Mouse (Mus musculus) CH12.LX (cell line): ENCODE data around the gene Lrch1. TPM values are rescaled to one million over a fixed set of nuclear protein-coding genes. Genes with fewer than 3 reads are reported as not detected.

Experiments
- DNase-seq: peaks from one replicate; pipeline ENCODE4 v3.0.0-alpha.2; 2013; ENCODE audit errors: extremely low read depth
- H3K27ac ChIP-seq: 2 replicates; pipeline ENCODE4 v1.5.1; 2012; ENCODE audit warnings: low read depth, mild to moderate bottlenecking, control low read depth, moderate library complexity; ENCODE audit not compliant: insufficient read depth
- H3K27me3 ChIP-seq: replicated peaks from 2 replicates; pipeline ENCODE3; 2012; ENCODE audit warnings: inconsistent platforms
- H3K36me3 ChIP-seq, 2 experiments: replicated peaks in 1 of 2; 2 replicates each; pipeline versions ENCODE3 to v1.6.1; 2012; ENCODE audit warnings: inconsistent platforms in 1 of 2, low read length in 1 of 2, mild to moderate bottlenecking in 1 of 2, mixed read lengths in 1 of 2, moderate library complexity in 1 of 2; ENCODE audit not compliant: control insufficient read depth in 1 of 2, insufficient read depth in 1 of 2
- H3K4me1 ChIP-seq, 2 experiments: 2 replicates each; pipeline ENCODE4 v1.6.1; 2012; ENCODE audit warnings: inconsistent platforms in 1 of 2, moderate library complexity in 1 of 2; ENCODE audit not compliant: insufficient read depth in 2 of 2, control insufficient read depth in 1 of 2
- H3K4me2 ChIP-seq: 2 replicates; pipeline ENCODE4 v1.6.1; 2012; ENCODE audit warnings: low read depth, mild to moderate bottlenecking, control low read depth; ENCODE audit not compliant: poor library complexity, insufficient read depth, severe bottlenecking
- H3K4me3 ChIP-seq, 3 experiments: fragments of 150-350 bp in 1 of 3; sonication (generic) in 1 of 3; replicated peaks in 1 of 3; 2 replicates each; pipeline versions ENCODE3 to v1.5.1; 2011 to 2012; ENCODE audit warnings: low read depth in 2 of 3, low read length in 2 of 3, mild to moderate bottlenecking in 2 of 3, moderate library complexity in 2 of 3, control low read depth in 1 of 3, improper control_type of control experiment in 1 of 3, inconsistent platforms in 1 of 3, mixed read lengths in 1 of 3; ENCODE audit not compliant: poor library complexity in 1 of 3
- H3K79me2 ChIP-seq: replicated peaks from 2 replicates; pipeline ENCODE4 v1.6.1; 2012; ENCODE audit warnings: mild to moderate bottlenecking, moderate library complexity; ENCODE audit not compliant: control insufficient read depth, poor library complexity, insufficient read depth, severe bottlenecking; ENCODE audit errors: extremely low read depth
- H3K9ac ChIP-seq: 2 replicates; pipeline ENCODE4 v1.6.1; 2012; ENCODE audit warnings: low read depth, mild to moderate bottlenecking, control low read depth, moderate library complexity; ENCODE audit not compliant: insufficient read depth
- H3K9me3 ChIP-seq: replicated peaks from 2 replicates; pipeline ENCODE3; 2012; ENCODE audit warnings: low read length, inconsistent platforms, mixed read lengths
- CHD1 ChIP-seq: IDR thresholded peaks from 2 replicates; pipeline ENCODE4 v1.6.1; 2012; ENCODE audit warnings: low read depth, low read length, improper control_type of control experiment, inconsistent platforms
- CHD2 ChIP-seq: IDR thresholded peaks from 2 replicates; pipeline ENCODE4 v1.6.1; 2011; ENCODE audit warnings: low read length, improper control_type of control experiment
- E2F4 ChIP-seq: IDR thresholded peaks from 2 replicates; pipeline ENCODE4 v1.6.1; 2011; ENCODE audit warnings: low read depth, low read length, improper control_type of control experiment; ENCODE audit not compliant: insufficient replicate concordance
- HCFC1 ChIP-seq: IDR thresholded peaks from 2 replicates; pipeline ENCODE4 v1.6.1; 2012; ENCODE audit warnings: low read depth, mild to moderate bottlenecking, inconsistent platforms, low read length, improper control_type of control experiment
- IRF4 ChIP-seq: IDR thresholded peaks from 2 replicates; pipeline ENCODE4 v1.6.1; 2014; ENCODE audit warnings: low read depth, mild to moderate bottlenecking, inconsistent platforms, low read length, improper control_type of control experiment
- JUN ChIP-seq: IDR thresholded peaks from 2 replicates; pipeline ENCODE4 v1.6.1; 2011; ENCODE audit warnings: low read depth, mild to moderate bottlenecking, low read length, improper control_type of control experiment, moderate library complexity; ENCODE audit not compliant: insufficient read depth
- KAT2A ChIP-seq: IDR thresholded peaks from 2 replicates; pipeline ENCODE4 v1.6.1; 2012; ENCODE audit warnings: low read length, improper control_type of control experiment, inconsistent platforms; ENCODE audit not compliant: insufficient replicate concordance
- NELFE ChIP-seq: IDR thresholded peaks from 2 replicates; pipeline ENCODE4 v1.6.1; 2011; ENCODE audit warnings: low read depth, low read length, improper control_type of control experiment
- POLR2A ChIP-seq: IDR thresholded peaks from 2 replicates; pipeline ENCODE4 v1.6.1; 2011; ENCODE audit warnings: low read depth, mild to moderate bottlenecking, improper control_type of control experiment, low read length
- RAD21 ChIP-seq: IDR thresholded peaks from 2 replicates; pipeline ENCODE4 v1.6.1; 2011; ENCODE audit warnings: low read depth, mild to moderate bottlenecking, low read length, improper control_type of control experiment, moderate library complexity
- UBTF ChIP-seq: IDR thresholded peaks from 2 replicates; pipeline ENCODE4 v1.6.1; 2012; ENCODE audit warnings: low read depth, mild to moderate bottlenecking, inconsistent platforms, low read length, improper control_type of control experiment, moderate library complexity
- USF2 ChIP-seq: conservative IDR thresholded peaks from 2 replicates; pipeline ENCODE4 v1.6.1; 2011; ENCODE audit warnings: low read depth, low read length, improper control_type of control experiment
- ZMIZ1 ChIP-seq: IDR thresholded peaks from 2 replicates; pipeline ENCODE4 v1.6.1; 2012; ENCODE audit warnings: low read depth, mild to moderate bottlenecking, inconsistent platforms, low read length, improper control_type of control experiment
- dilution Hi-C: fragments of 300-500 bp; cut with MboI; formaldehyde crosslinking; loops from 2 replicates; pipeline ENCODE4 v1.14.3; 2020; ENCODE audit warnings: low sequenced_read_pairs; ENCODE audit not compliant: extremely low pct_unique_long_range_greater_than_20kb, extremely low pct_ligation_motif_present
- in situ Hi-C: fragments of 300-500 bp; cut with MboI; formaldehyde crosslinking; loops from 3 replicates; pipeline ENCODE4 v1.14.3; 2019; ENCODE audit warnings: low sequenced_read_pairs, low pct_ligation_motif_present, low pct_unique_long_range_greater_than_20kb, mixed read lengths
- polyA plus RNA-seq: library from polyadenylated mRNA; unstranded; fragments of >175 nt; gene quantifications from 2 replicates; pipeline ENCODE4 v1.2.1, GENCODE M21; 2012; ENCODE audit warnings: low read depth; ENCODE audit not compliant: insufficient read length
- total RNA-seq, 2 experiments: library from RNA; depleted of rRNA; stranded (reverse); fragments of 300-350 nt in 1 of 2; fragments of >200 nt in 1 of 2; gene quantifications; 2 replicates each; pipeline ENCODE4 v1.2.3; 2012 to 2014

Gene Lrch1
- total and polyA plus RNA-seq, 3 experiments, result 10.3 to 23.3 (median 12.8) TPM

- Histone ChIP-seq H3K9ac (no peak overlapping the region), H3K9me3 (no peaks in the 10 kb centered on the region), H3K27me3 (no peaks in the 10 kb centered on the region), H3K36me3 (peaks cover 10 to 80% of the 10 kb centered on the region in 2 experiments), H3K4me1 (peaks cover 0 to 37% of the 10 kb centered on the region in 2 experiments; a peak in 2 of 4 replicates), H3K4me3 (no peak overlapping the region), H3K27ac (no peak overlapping the region), H3K79me2 (no peaks in the 10 kb centered on the region; the same call in 1 of the 2 replicates), H3K4me2 (no peak overlapping the region)
- in situ Hi-C loops (no loop called here), dilution Hi-C loops (no loop called here)
- TF ChIP-seq POLR2A, result no peak
- no peak for TF ChIP-seq KAT2A
- no peak for TF ChIP-seq USF2
- no peak for TF ChIP-seq RAD21
- no peak for TF ChIP-seq HCFC1
- no peak for DNase-seq
Observed at GRCm38 (mm10) chr14:74831050-74831449, 116.6 kb downstream of the Lrch1 start.

GRCm38 (mm10) chr14:74830591-74830990 lies 117.1 kb downstream of the Lrch1 start:
- H3K4me2 ChIP-seq, result no peak overlapping the region
- in situ Hi-C loops (no loop called here), dilution Hi-C loops (no loop called here)
- H3K79me2 ChIP-seq, result no peaks in the 10 kb centered on the region; the same call in 1 of the 2 replicates
- H3K9me3 ChIP-seq, result no peaks in the 10 kb centered on the region
- H3K4me1 ChIP-seq, result peaks cover 0 to 32% of the 10 kb centered on the region in 2 experiments; a peak in 2 of 4 replicates
- no peak for DNase-seq
- TF ChIP-seq E2F4, result no peak
- TF ChIP-seq IRF4, result no peak
- H3K9ac ChIP-seq, result no peak overlapping the region
- peaks cover 10 to 81% of the 10 kb centered on the region in 2 experiments for H3K36me3 ChIP-seq
- no peak overlapping the region for H3K4me3 ChIP-seq
- no peaks in the 10 kb centered on the region for H3K27me3 ChIP-seq
- no peak overlapping the region for H3K27ac ChIP-seq

- Histone ChIP-seq H3K27ac (no peak overlapping the region), H3K79me2 (no peaks in the 10 kb centered on the region), H3K9ac (no peak overlapping the region), H3K4me3 (no peak overlapping the region), H3K27me3 (no peaks in the 10 kb centered on the region), H3K4me1 (peaks cover 0 to 25% of the 10 kb centered on the region in 2 experiments; a peak in 3 of 4 replicates), H3K36me3 (peaks cover 9 to 87% of the 10 kb centered on the region in 2 experiments), H3K9me3 (no peaks in the 10 kb centered on the region), H3K4me2 (no peak overlapping the region)
- no peak for DNase-seq
- in situ Hi-C loops, result no loop called here
- TF ChIP-seq CHD2 (no peak), JUN (no peak), NELFE (no peak), CHD1 (no peak), ZMIZ1 (no peak), IRF4 (no peak), UBTF (no peak)
- dilution Hi-C loops, result no loop called here
Observed at GRCm38 (mm10) chr14:74822757-74823680, 124.7 kb downstream of the Lrch1 start.
